Mouse (Mus musculus): ENCODE measurements at regions not wholly inside any gene's neighbourhood (a gene's known extent, or its start where the extent isn't known, plus 50 kb on each side); places are given as distances from the start of the nearest gene placed in this dataset.

- no peaks in the 10 kb centered on the region for H3K9me3 ChIP-seq (ENCODE audit: low read length)
- H3K36me3 ChIP-seq (ENCODE audit: insufficient read depth, low read length), result no peaks in the 10 kb centered on the region
- H3K9ac ChIP-seq (replicated peaks; ENCODE audit: low read depth), result no peak overlapping the region
- H3K4me2 ChIP-seq (replicated peaks; ENCODE audit: low read depth, low read length), result no peak overlapping the region
- DNase-seq (ENCODE audit: low spot score), result no peak
- ATAC-seq, result no peak
- WGBS, result 74% methylated on average over 9 of the region's 9 CpGs
- no peaks in the 10 kb centered on the region for H3K4me1 ChIP-seq (ENCODE audit: insufficient read depth, low read depth, low read length)
- H3K4me3 ChIP-seq (ENCODE audit: low read depth, low read length), result no peak overlapping the region
- H3K27me3 ChIP-seq (replicated peaks; ENCODE audit: insufficient read depth, low read length), result no peaks in the 10 kb centered on the region
- H3K27ac ChIP-seq (ENCODE audit: low read length), result no peak overlapping the region
- TF ChIP-seq EP300 (IDR thresholded peaks at IDR 0.05), result no peak
- no peak for TF ChIP-seq CTCF (IDR thresholded peaks at IDR 0.05)
Measured at GRCm38 (mm10) chr14:104863881-104864280, 313.2 kb downstream of the Rbm26 start.

- WGBS, result 70% methylated on average over 1 of the region's 1 CpGs
Measured at GRCm38 (mm10) chr14:104855913-104856312, 321.2 kb downstream of the Rbm26 start.

GRCm38 (mm10) chr14:104849274-104849673, 326.8 kb upstream of the Rnf219 start:
- Histone ChIP-seq H3K27me3 (replicated peaks; ENCODE audit: insufficient read depth, low read length) (no peaks in the 10 kb centered on the region), H3K27ac (ENCODE audit: low read length) (no peak overlapping the region), H3K4me1 (ENCODE audit: insufficient read depth, low read depth, low read length) (no peaks in the 10 kb centered on the region), H3K4me3 (ENCODE audit: low read depth, low read length) (no peak overlapping the region), H3K9ac (replicated peaks; ENCODE audit: low read depth) (no peak overlapping the region), H3K4me2 (replicated peaks; ENCODE audit: low read depth, low read length) (no peak overlapping the region), H3K36me3 (ENCODE audit: insufficient read depth, low read length) (no peaks in the 10 kb centered on the region), H3K9me3 (ENCODE audit: low read length) (no peaks in the 10 kb centered on the region)
- no peak for TF ChIP-seq EP300 (IDR thresholded peaks at IDR 0.05)
- TF ChIP-seq CTCF (IDR thresholded peaks at IDR 0.05), result no peak
- DNase-seq (ENCODE audit: low spot score), result no peak
- 85% methylated on average over 4 of the region's 4 CpGs for WGBS
- no peak for ATAC-seq

More at GRCm38 (mm10) chr14:104855913-104856312, 321.2 kb downstream of the Rbm26 start:
- DNase-seq (ENCODE audit: low spot score) (no peak), ATAC-seq (no peak)
- H3K36me3 ChIP-seq (ENCODE audit: insufficient read depth, low read length), result no peaks in the 10 kb centered on the region
- H3K4me3 ChIP-seq (ENCODE audit: low read depth, low read length), result no peak overlapping the region
- no peaks in the 10 kb centered on the region for H3K4me1 ChIP-seq (ENCODE audit: insufficient read depth, low read depth, low read length)
- H3K4me2 ChIP-seq (replicated peaks; ENCODE audit: low read depth, low read length), result no peak overlapping the region
- TF ChIP-seq CTCF (IDR thresholded peaks at IDR 0.05) (no peak), EP300 (IDR thresholded peaks at IDR 0.05) (no peak)
- no peak overlapping the region for H3K9ac ChIP-seq (replicated peaks; ENCODE audit: low read depth)
- H3K27me3 ChIP-seq (replicated peaks; ENCODE audit: insufficient read depth, low read length), result no peaks in the 10 kb centered on the region
- H3K9me3 ChIP-seq (ENCODE audit: low read length), result no peaks in the 10 kb centered on the region
- no peak overlapping the region for H3K27ac ChIP-seq (ENCODE audit: low read length)

- no peak overlapping the region for H3K9ac ChIP-seq (replicated peaks; ENCODE audit: low read depth)
- no peak for DNase-seq (ENCODE audit: low spot score)
Measured at GRCm38 (mm10) chr14:104827404-104827803, 305.0 kb upstream of the Rnf219 start.

GRCm38 (mm10) chr14:104824926-104825325, 302.5 kb upstream of the Rnf219 start:
- Histone ChIP-seq H3K9me3 (ENCODE audit: low read length) (no peaks in the 10 kb centered on the region), H3K9ac (replicated peaks; ENCODE audit: low read depth) (no peak overlapping the region), H3K4me1 (ENCODE audit: insufficient read depth, low read depth, low read length) (no peaks in the 10 kb centered on the region), H3K27me3 (replicated peaks; ENCODE audit: insufficient read depth, low read length) (no peaks in the 10 kb centered on the region), H3K4me3 (ENCODE audit: low read depth, low read length) (no peak overlapping the region), H3K4me2 (replicated peaks; ENCODE audit: low read depth, low read length) (no peak overlapping the region), H3K36me3 (ENCODE audit: insufficient read depth, low read length) (no peaks in the 10 kb centered on the region), H3K27ac (ENCODE audit: low read length) (no peak overlapping the region)
- TF ChIP-seq CTCF (IDR thresholded peaks at IDR 0.05) (peak; percentile 47), EP300 (IDR thresholded peaks at IDR 0.05) (no peak)
- WGBS, result 48% methylated on average over 1 of the region's 1 CpGs
- no peak for ATAC-seq
- DNase-seq (ENCODE audit: low spot score), result peak; percentile 16

More at GRCm38 (mm10) chr14:104827404-104827803, 305.0 kb upstream of the Rnf219 start:
- TF ChIP-seq EP300 (IDR thresholded peaks at IDR 0.05) (no peak), CTCF (IDR thresholded peaks at IDR 0.05) (no peak)
- H3K4me1 ChIP-seq (ENCODE audit: insufficient read depth, low read depth, low read length), result no peaks in the 10 kb centered on the region
- H3K36me3 ChIP-seq (ENCODE audit: insufficient read depth, low read length), result no peaks in the 10 kb centered on the region
- H3K27me3 ChIP-seq (replicated peaks; ENCODE audit: insufficient read depth, low read length), result no peaks in the 10 kb centered on the region
- whole genome bisulfite sequencing, result 87% methylated on average over 4 of the region's 4 CpGs
- no peak overlapping the region for H3K27ac ChIP-seq (ENCODE audit: low read length)
- no peaks in the 10 kb centered on the region for H3K9me3 ChIP-seq (ENCODE audit: low read length)
- ATAC-seq, result no peak
- H3K4me3 ChIP-seq (ENCODE audit: low read depth, low read length), result no peak overlapping the region
- H3K4me2 ChIP-seq (replicated peaks; ENCODE audit: low read depth, low read length), result no peak overlapping the region

GRCm38 (mm10) chr14:104824224-104824623, 301.8 kb upstream of the Rnf219 start:
- Histone ChIP-seq H3K36me3 (ENCODE audit: insufficient read depth, low read length) (no peaks in the 10 kb centered on the region), H3K4me1 (ENCODE audit: insufficient read depth, low read depth, low read length) (no peaks in the 10 kb centered on the region), H3K4me3 (ENCODE audit: low read depth, low read length) (no peak overlapping the region), H3K27me3 (replicated peaks; ENCODE audit: insufficient read depth, low read length) (no peaks in the 10 kb centered on the region), H3K4me2 (replicated peaks; ENCODE audit: low read depth, low read length) (no peak overlapping the region), H3K9me3 (ENCODE audit: low read length) (no peaks in the 10 kb centered on the region), H3K27ac (ENCODE audit: low read length) (no peak overlapping the region), H3K9ac (replicated peaks; ENCODE audit: low read depth) (no peak overlapping the region)
- no peak for ATAC-seq
- no peak for DNase-seq (ENCODE audit: low spot score)
- 57% methylated on average over 1 of the region's 1 CpGs for WGBS
- TF ChIP-seq EP300 (IDR thresholded peaks at IDR 0.05) (no peak), CTCF (IDR thresholded peaks at IDR 0.05) (no peak)
